Mouse (Mus musculus) 3134 (cell line): ENCODE results near the gene Dpysl4.

Experiments
- DNase-seq: peaks from one replicate; pipeline ENCODE4 v3.0.0-alpha.2; 2011; ENCODE audit warnings: low spot score; ENCODE audit not compliant: insufficient read length; ENCODE audit errors: extremely low read depth

Dpysl4 gene

GRCm38 (mm10) chr7:139145891-139146290 is 60.1 kb downstream of the Dpysl4 start:
- DNase-seq = no peak

GRCm38 (mm10) chr7:139147360-139147759 is 61.6 kb downstream of the Dpysl4 start:
- DNase-seq = no peak

GRCm38 (mm10) chr7:139149373-139149772 is 63.6 kb downstream of the Dpysl4 start:
- DNase-seq = no peak

DNA sequence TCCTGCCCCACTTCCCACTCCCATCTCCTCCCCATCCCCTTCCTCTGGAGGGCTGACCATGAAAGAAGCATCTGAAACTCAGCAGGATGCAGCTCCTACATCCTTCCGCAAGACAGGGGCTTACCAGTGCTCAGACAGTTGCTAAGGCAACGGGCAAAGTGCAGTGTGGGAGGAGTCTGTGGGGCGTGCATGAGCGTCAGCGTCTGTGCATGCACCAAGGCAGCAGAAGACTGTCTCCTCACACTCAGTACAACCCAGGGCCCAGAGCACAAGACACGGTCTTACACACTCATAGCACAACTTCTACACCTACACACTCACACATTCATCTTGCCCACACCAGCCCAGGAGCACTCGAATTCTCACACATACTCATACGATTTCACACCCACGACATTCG is 65.3 kb downstream of the Dpysl4 start:
- no peak for DNase-seq
